Mouse (Mus musculus) liver, postnatal 0 days (tissue): ENCODE data around the gene Fam234a.

Experiments
- CTCF ChIP-seq: sonication (generic); IDR thresholded peaks from 2 replicates; pipeline ENCODE4 v1.5.1; 2016; ENCODE audit warnings: antibody characterized with exemption, low read depth
- EP300 ChIP-seq: IDR thresholded peaks from 2 replicates; pipeline ENCODE4 v1.6.1; 2016; ENCODE audit warnings: antibody characterized with exemption, low read depth, mild to moderate bottlenecking

- TF ChIP-seq CTCF (no peak), EP300 (no peak)
Observed at GRCm38 (mm10) chr17:26240990-26241389, 3.1 kb downstream of the Fam234a start.
